Comparison of ENCODE assay signal across 16 mouse cellular contexts in genomic region chr6:76468194-76468593, GRCm38 (mm10). TPM values are rescaled to one million over a fixed set of nuclear protein-coding genes. Genes with fewer than 3 reads are reported as not detected.
DNase-seq lines count a peak whose midpoint lies in the region; ATAC-seq and TF ChIP-seq lines count a peak whose summit lies in the region.
"Had no signal": no experiment of that assay in that cellular context is flagged by ENCODE, and none has a peak within 500 bp of the region (broad histone marks: within the 10 kb centered on the region; RNA-seq: fewer than 3 reads in every experiment).

No protein-coding gene starts in this region.

- H3K27ac ChIP-seq in embryonic facial prominence, embryonic 14.5 days (replicated peaks; ENCODE audit: low read depth, low read length): no peak overlapping the region
- no peak overlapping the region for H3K27ac ChIP-seq in embryonic facial prominence, embryonic 10.5 days (replicated peaks)
- no peak overlapping the region for H3K27ac ChIP-seq in thymus, adult 2 months (ENCODE audit: control insufficient read depth, insufficient read depth, low read length)
- H3K27ac ChIP-seq: embryonic facial prominence, embryonic 12.5 days; intestine, embryonic 15.5 days; liver, embryonic 15.5 days had no signal

- TF ChIP-seq POLR2A in brain, embryonic 14.5 days (IDR thresholded peaks at IDR 0.05; ENCODE audit: borderline replicate concordance, extremely low read depth, insufficient read depth, insufficient read length, poor library complexity, severe bottlenecking): no peak
- no peak for TF ChIP-seq POLR2A in thymus, adult 2 months (IDR thresholded peaks at IDR 0.05; ENCODE audit: control insufficient read depth, extremely low read depth, insufficient read depth, low read length, poor library complexity)

- TF ChIP-seq CTCF in brain, embryonic 14.5 days (IDR thresholded peaks at IDR 0.05; ENCODE audit: borderline replicate concordance, extremely low read depth, insufficient read depth, insufficient read length): no peak
- no peak for TF ChIP-seq CTCF in thymus, adult 2 months (IDR thresholded peaks at IDR 0.05; ENCODE audit: borderline replicate concordance, control insufficient read depth, extremely low read depth, insufficient read depth, low read length, poor library complexity)

- WGBS in embryonic facial prominence, embryonic 14.5 days: 29% methylated on average over 2 of the region's 2 CpGs
- WGBS in embryonic facial prominence, embryonic 10.5 days: 40% methylated on average over 2 of the region's 2 CpGs
- 67% methylated on average over 2 of the region's 2 CpGs for WGBS in thymus, adult 2 months

- no peaks in the 10 kb centered on the region for H3K27me3 ChIP-seq in embryonic facial prominence, embryonic 14.5 days (replicated peaks; ENCODE audit: control insufficient read depth, insufficient read depth, low read length)
- H3K27me3 ChIP-seq in embryonic facial prominence, embryonic 10.5 days (replicated peaks; ENCODE audit: low read depth, poor library complexity, severe bottlenecking): no peaks in the 10 kb centered on the region
- no peaks in the 10 kb centered on the region for H3K27me3 ChIP-seq in thymus, adult 2 months (ENCODE audit: control insufficient read depth, insufficient read depth, low read length)
- H3K27me3 ChIP-seq: embryonic facial prominence, embryonic 12.5 days; intestine, embryonic 15.5 days; liver, embryonic 15.5 days had no signal

- H3K9ac ChIP-seq in embryonic facial prominence, embryonic 14.5 days (ENCODE audit: low read depth, low read length): no peak overlapping the region
- H3K9ac ChIP-seq: embryonic facial prominence, embryonic 12.5 days; intestine, embryonic 15.5 days; liver, embryonic 15.5 days had no signal

- H3K4me3 ChIP-seq in embryonic facial prominence, embryonic 14.5 days (ENCODE audit: low read depth, low read length): no peak overlapping the region
- no peak overlapping the region for H3K4me3 ChIP-seq in embryonic facial prominence, embryonic 10.5 days
- H3K4me3 ChIP-seq in thymus, adult 2 months (ENCODE audit: control insufficient read depth, insufficient read depth, low read length): no peak overlapping the region
- H3K4me3 ChIP-seq: embryonic facial prominence, embryonic 12.5 days; intestine, embryonic 15.5 days; liver, embryonic 15.5 days had no signal

- no peaks in the 10 kb centered on the region for H3K4me1 ChIP-seq in embryonic facial prominence, embryonic 14.5 days (ENCODE audit: control insufficient read depth, insufficient read depth, low read length)
- no peaks in the 10 kb centered on the region for H3K4me1 ChIP-seq in embryonic facial prominence, embryonic 10.5 days
- H3K4me1 ChIP-seq in thymus, adult 2 months (replicated peaks; ENCODE audit: control insufficient read depth, insufficient read depth, low read length): no peaks in the 10 kb centered on the region
- H3K4me1 ChIP-seq: embryonic facial prominence, embryonic 12.5 days; intestine, embryonic 15.5 days; liver, embryonic 15.5 days had no signal

- no peaks in the 10 kb centered on the region for H3K36me3 ChIP-seq in embryonic facial prominence, embryonic 14.5 days (ENCODE audit: control insufficient read depth, insufficient read depth, low read length)
- no peaks in the 10 kb centered on the region for H3K36me3 ChIP-seq in embryonic facial prominence, embryonic 10.5 days (replicated peaks)
- H3K36me3 ChIP-seq in thymus, adult 2 months (ENCODE audit: control insufficient read depth, insufficient read depth, low read length): no peaks in the 10 kb centered on the region
- H3K36me3 ChIP-seq: embryonic facial prominence, embryonic 12.5 days; intestine, embryonic 15.5 days; liver, embryonic 15.5 days had no signal

- peak; percentile 31 for DNase-seq in embryonic facial prominence, embryonic 14.5 days (ENCODE audit: low spot score)
- DNase-seq in embryonic facial prominence, embryonic 10.5 days (ENCODE audit: low spot score): no peak
- DNase-seq in kidney, adult 8-10 months: peak; percentile 40 to 62
- no peak for DNase-seq in kidney, postnatal 4 days
- DNase-seq in brain, embryonic 14.5 days (ENCODE audit: low read depth): peak; percentile 78
- peak; percentile 16 for DNase-seq in layer of hippocampus, adult 9-11 months
- DNase-seq in thymus, adult 2 months: no peak
- DNase-seq: cerebellum, adult 9-11 months; heart, adult 18-20 months; heart, postnatal 10 days; lung, postnatal 36 days; right cerebral cortex, postnatal 25 days had no signal

- ATAC-seq in embryonic facial prominence, embryonic 14.5 days (ENCODE audit: low read depth): no peak
- ATAC-seq in activated CD4-positive, CD25-positive, alpha-beta regulatory T cell, adult 4 months: no peak
- ATAC-seq: intestine, embryonic 15.5 days had no signal

- no peaks in the 10 kb centered on the region for H3K9me3 ChIP-seq in embryonic facial prominence, embryonic 14.5 days (ENCODE audit: control insufficient read depth, low read length)
- H3K9me3 ChIP-seq in embryonic facial prominence, embryonic 10.5 days: no peaks in the 10 kb centered on the region
- H3K9me3 ChIP-seq: embryonic facial prominence, embryonic 12.5 days; intestine, embryonic 15.5 days; liver, embryonic 15.5 days had no signal

- no peak overlapping the region for H3K4me2 ChIP-seq in embryonic facial prominence, embryonic 14.5 days (ENCODE audit: low read depth, low read length)
- H3K4me2 ChIP-seq: embryonic facial prominence, embryonic 12.5 days; intestine, embryonic 15.5 days; liver, embryonic 15.5 days had no signal

RNA-seq across cellular contexts. Expression of gene Gm9008, which starts 29.4 kb away (rescaled TPM):
- polyA plus RNA-seq in embryonic facial prominence, embryonic 14.5 days (2014; fragmentation: Nextera tagmentation; extraction: Ambion mirVana): 0.38 and 0.42 TPM in 2 replicates
- 0.21 and 0.27 TPM in 2 replicates for polyA plus RNA-seq in embryonic facial prominence, embryonic 10.5 days (2016; fragmentation: Nextera tagmentation; extraction: Ambion mirVana)
- 0.05 and 0.07 TPM in 2 replicates for polyA plus RNA-seq in brain, embryonic 14.5 days (2012; rRNA removed)
- polyA plus RNA-seq in thymus, adult 2 months (2012; rRNA removed): 0.18 and 11.9 TPM in 2 replicates
- polyA plus RNA-seq in activated CD4-positive, CD25-positive, alpha-beta regulatory T cell, adult 4 months (2017; shearing (Covaris generic)): 1 to 10 TPM in 1 of 2 experiments, not detected in 1; 1.2 TPM

Comparison
In these comparisons a context has a peak if more than half of its experiments do, and no peak if none do; other contexts are left out.
1. DNase-seq: peak in embryonic facial prominence, embryonic 14.5 days (single experiment), kidney, adult 8-10 months (2 of 2), brain, embryonic 14.5 days (single experiment) and layer of hippocampus, adult 9-11 months (single experiment); none in embryonic facial prominence, embryonic 10.5 days (single experiment), kidney, postnatal 4 days (0 of 2) and thymus, adult 2 months (single experiment).